Mouse (Mus musculus) cerebellum, adult (tissue): Measurements from ENCODE around the gene Cyth3.

Experiments
- ATAC-seq: cut with Nextera tagmentation; 2 replicates; pipeline ENCODE4 v1.9.2; 2017; ENCODE audit warnings: mild to moderate bottlenecking, moderate library complexity, mixed read lengths; ENCODE audit not compliant: insufficient number of reproducible peaks, low FRiP score, low TSS enrichment

The Cyth3 gene

GRCm38 (mm10) chr5:143621893-143622622, at the start of gene Cyth3:
TSS of gene Cyth3 (plus strand) at chr5:143622447.
- peak; percentile 81 for ATAC-seq

GRCm38 (mm10) chr5:143573067-143573466, 49.2 kb upstream of the Cyth3 start:
- ATAC-seq: no peak

- no peak for ATAC-seq
Observed at GRCm38 (mm10) chr5:143574261-143575178, 47.7 kb upstream of the Cyth3 start.

GRCm38 (mm10) chr5:143579537-143580203, 42.6 kb upstream of the Cyth3 start:
- ATAC-seq: no peak

- ATAC-seq: no peak
Observed at GRCm38 (mm10) chr5:143580982-143581381, 41.3 kb upstream of the Cyth3 start.

- ATAC-seq: no peak
Observed at GRCm38 (mm10) chr5:143581874-143582273, 40.4 kb upstream of the Cyth3 start.

- no peak for ATAC-seq
Observed at GRCm38 (mm10) chr5:143583081-143583480, 39.2 kb upstream of the Cyth3 start.

- no peak for ATAC-seq
Observed at GRCm38 (mm10) chr5:143584982-143585381, 37.3 kb upstream of the Cyth3 start.

- ATAC-seq: no peak
Observed at GRCm38 (mm10) chr5:143586386-143586785, 35.9 kb upstream of the Cyth3 start.

GRCm38 (mm10) chr5:143589108-143589507, 33.1 kb upstream of the Cyth3 start:
- ATAC-seq: no peak

- ATAC-seq: no peak
Observed at GRCm38 (mm10) chr5:143592926-143593325, 29.3 kb upstream of the Cyth3 start.

- ATAC-seq: no peak
Observed at GRCm38 (mm10) chr5:143593563-143594146, 28.6 kb upstream of the Cyth3 start.

- no peak for ATAC-seq
Observed at GRCm38 (mm10) chr5:143594291-143595065, 27.8 kb upstream of the Cyth3 start.

- no peak for ATAC-seq
Observed at GRCm38 (mm10) chr5:143602051-143602450, 20.2 kb upstream of the Cyth3 start.

- no peak for ATAC-seq
Observed at GRCm38 (mm10) chr5:143604157-143604774, 18.0 kb upstream of the Cyth3 start.

- no peak for ATAC-seq
Observed at GRCm38 (mm10) chr5:143606756-143607155, 15.5 kb upstream of the Cyth3 start.

- ATAC-seq: no peak
Observed at GRCm38 (mm10) chr5:143608175-143608574, 14.1 kb upstream of the Cyth3 start.

- ATAC-seq: no peak
Observed at GRCm38 (mm10) chr5:143611954-143612353, 10.3 kb upstream of the Cyth3 start.

- no peak for ATAC-seq
Observed at GRCm38 (mm10) chr5:143613265-143613664, 9.0 kb upstream of the Cyth3 start.
